Mouse (Mus musculus) NIH3T3 (cell line): ENCODE data around the gene Ccnd2.

ENCODE experiments used
- DNase-seq: peaks from one replicate; pipeline ENCODE4 v3.0.0-alpha.2; 2012; ENCODE audit warnings: low read depth

Gene Ccnd2

DNA sequence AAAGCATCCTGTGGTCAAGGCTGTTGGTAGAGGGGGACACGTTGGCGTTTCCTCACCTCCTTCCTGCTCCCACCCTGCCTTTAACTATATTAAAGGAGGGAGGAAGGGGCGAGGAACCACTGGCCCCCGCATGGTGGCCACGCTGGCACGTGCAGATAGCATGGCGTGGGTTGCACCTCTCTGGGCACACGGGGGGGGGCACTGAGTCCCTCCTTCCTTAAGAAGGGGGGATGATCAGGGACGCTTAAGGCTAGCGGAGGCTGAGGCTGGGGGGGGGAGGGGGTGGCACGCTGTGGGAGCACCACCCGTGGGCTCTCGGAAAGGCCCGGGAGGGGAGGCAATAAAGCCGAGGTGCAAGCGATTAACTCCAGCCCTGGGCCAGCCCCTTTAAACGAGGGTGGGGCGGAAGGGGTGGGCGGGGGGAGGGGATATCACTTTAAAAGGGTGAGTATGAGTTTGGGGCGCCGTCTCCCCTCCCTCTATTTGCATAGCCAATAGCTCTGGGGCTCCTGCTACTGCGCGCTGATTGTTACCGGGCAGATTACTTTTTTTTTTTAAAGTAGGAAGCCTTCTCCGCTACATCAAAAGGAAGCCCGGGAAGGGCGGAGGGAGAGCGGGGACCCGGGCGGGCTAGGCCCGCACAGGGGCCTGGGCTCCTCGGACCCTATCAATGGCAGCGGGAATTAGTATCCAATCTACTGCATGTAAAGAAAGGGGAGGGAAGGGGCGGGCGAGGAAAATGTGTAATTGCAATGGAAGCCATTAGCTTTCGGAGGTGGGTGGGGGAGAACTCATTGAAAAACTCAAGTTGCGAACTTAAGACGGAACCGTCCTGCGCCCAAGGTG, at the start of gene Ccnd2:
Gene Ccnd2, minus strand, starts transcription at position 88 of the 846 bp plus-strand sequence.
- peak; percentile 30 for DNase-seq

DNA sequence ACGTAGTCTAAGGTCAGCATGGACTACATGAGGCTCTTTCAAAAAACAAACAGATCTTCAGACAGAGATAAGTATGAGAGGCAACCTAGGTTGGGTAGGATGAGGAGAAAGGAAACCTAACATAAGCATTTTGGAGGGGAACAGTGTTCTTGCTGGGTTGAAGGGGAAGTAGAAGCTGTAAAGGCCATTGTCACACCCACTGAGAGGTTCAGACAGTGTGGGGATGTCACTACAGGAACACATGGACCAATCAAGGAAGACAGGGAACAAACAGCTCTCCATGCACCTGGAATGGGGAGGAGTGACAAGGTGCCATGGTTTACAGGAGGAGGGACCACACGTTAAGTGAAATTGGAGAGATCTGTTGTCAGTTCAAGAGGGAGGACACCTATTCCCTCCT, 45.0 kb upstream of the Ccnd2 start:
- no peak for DNase-seq

DNA sequence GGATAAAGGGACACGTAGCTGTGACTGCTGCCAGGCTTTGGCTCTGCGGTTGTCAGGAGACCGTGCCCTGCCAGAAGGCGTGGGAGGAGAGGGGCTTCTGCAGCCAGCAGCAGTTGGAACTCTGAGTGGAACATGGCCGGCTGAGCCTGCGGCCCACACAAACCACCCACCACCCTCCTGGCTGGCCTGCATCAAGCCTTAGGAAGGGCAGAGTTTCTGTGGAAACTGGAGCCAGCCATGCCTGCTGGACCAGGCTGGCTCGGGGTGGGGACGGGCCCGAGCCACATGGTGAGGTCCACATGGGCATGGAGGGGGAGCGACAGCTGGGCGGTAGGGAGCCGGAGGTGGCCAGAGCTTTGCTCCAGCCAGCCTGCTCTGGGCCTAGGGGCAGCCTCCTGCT, 29.3 kb upstream of the Ccnd2 start:
- no peak for DNase-seq

DNA sequence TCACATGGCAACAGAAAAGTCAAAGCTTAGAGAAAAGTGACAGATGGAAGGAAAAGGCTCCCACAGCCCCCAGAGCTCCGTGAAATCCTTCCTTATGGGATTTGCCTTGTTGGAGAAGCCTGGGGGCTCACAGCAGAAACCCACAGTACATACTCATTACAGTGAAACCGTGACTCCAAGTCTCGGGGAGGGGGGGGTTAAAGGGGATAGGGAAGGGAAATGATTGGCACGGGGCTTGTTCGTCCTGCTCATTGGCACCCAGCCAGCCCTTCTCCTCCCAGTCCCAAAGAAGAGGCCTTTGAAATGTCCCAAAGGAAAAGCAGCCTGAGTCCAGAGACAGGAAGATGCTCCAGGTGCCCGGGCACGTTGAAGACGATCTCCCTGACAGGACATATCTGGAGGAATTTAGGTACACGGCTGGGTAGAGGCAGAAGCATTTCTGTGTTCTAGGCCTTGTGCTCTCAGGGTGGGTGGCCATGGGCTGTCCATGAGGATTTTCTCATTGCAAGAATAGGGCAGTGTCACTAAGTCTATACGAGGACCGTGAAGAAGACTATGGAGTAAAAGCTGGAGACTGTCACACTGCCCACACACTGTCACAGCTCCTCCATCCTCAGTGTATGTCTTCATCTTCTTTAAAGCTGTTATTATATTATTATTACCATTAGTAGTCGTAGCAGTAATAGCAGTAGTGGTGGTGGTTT, 27.2 kb upstream of the Ccnd2 start:
- DNase-seq = no peak

DNA sequence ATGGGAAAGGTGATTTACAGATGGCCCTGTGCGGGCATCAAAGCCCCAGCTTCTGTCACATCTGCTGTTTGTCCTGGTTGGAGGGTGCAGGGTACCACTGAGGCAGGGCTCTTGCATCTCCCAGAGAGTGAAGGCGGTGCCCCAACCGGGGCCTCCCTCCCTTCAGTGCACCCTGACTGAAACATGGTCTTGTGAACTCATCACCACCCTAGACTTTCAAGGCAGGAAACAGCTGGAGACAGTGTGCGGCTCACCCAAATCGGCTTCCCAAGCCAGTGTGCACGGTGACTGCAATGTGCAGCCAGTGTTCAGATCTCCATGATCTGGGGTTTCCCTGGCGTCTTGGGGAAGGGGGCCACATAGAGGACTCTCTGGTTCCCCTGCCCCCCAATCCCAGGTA, 26.0 kb upstream of the Ccnd2 start:
- DNase-seq = no peak

DNA sequence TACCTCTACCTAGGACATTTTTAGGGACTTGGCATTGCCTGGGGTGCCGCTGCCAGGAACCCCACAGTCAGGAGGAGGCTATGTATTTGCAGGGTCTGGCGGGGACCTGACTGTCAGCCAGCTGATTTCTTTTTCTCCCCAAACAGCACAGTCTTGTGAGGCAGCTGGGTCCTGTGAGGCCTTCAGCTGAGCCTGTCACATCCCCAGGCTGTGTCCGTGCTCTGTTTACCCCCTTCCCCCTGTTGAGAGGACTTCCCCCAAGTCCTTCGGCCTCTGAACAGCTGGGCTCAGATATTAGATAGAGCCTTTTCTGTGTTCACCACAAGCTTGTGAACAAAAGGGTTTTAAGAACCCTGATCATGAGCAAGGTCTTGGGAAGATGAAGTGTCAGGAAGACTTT, 25.4 kb upstream of the Ccnd2 start:
- DNase-seq = no peak

DNA sequence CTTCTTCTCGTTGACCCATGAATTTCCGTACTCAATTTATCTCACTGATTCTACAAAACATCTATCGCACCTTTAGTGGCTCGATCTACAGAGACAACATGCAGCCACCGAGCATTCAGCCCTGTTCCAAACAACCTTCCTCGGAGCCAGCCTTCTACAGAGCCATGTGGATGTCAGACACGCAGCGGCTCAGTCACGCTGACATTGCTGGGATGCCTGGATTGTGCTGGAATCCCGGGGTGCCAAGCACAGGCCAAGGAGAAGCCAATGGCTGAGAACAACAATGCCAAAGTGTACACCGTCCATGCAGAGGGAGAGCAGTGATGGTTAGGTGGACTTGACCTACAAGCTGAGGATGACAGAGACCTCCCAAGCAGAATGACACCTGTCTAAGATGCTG, 20.5 kb upstream of the Ccnd2 start:
- no peak for DNase-seq

DNA sequence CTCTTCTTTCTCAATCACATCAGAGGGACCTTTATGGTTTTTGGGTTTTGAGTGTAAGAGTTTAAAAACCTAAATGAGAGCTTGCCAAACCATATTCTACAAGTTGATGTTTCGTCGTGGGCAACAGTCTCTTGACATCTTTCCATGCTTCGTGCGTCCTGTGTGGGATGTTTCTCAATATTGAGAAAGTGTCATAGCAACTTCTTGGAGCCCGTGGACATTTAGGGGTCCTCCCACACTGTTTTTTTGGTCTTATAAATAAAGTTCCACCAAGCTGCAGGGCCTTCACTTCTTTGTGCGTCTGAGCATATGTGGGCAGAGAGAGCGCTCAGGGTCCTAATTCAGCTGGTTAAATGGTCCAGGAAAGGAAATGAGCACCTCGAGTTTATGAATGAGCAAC, 18.7 kb upstream of the Ccnd2 start:
- no peak for DNase-seq

DNA sequence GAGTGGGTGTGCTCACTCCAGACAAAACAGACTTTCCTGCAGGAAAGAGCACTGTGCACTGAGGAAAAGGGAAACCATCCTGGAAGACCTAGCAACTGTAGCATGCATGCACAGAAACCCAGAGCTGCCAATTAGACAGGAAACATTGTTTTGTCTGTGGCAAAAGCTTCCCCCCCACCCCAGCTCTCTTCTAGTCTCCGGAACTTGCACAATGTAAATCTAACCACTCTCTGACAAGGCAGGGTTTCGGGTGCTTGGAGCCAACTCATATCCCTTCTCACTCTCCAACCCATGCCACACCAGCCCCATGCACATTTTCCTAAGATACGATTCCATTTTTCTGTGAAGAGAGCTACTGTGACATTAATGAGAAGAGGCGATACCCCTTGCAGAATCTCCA, 13.7 kb upstream of the Ccnd2 start:
- DNase-seq = no peak

DNA sequence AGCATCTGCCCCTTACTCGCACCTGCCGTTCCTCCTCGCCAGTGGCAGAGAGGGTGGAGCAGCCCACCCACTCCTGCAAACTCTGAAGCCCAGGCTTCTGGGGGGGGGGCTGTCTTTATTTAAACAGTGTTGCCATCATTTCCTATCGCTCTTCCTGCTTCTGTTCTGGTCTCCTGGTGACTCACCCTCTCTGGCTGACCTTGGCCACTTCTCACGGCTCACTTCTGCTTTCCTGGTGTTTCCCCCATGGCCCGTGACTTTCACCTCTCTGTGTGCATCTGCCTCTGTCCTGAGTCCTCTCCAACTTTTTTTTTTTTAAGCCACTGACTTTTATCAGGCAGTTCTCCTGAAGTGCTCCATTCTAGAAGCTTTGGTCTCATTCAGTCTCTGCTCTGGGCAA, 10.8 kb upstream of the Ccnd2 start:
- DNase-seq = no peak

DNA sequence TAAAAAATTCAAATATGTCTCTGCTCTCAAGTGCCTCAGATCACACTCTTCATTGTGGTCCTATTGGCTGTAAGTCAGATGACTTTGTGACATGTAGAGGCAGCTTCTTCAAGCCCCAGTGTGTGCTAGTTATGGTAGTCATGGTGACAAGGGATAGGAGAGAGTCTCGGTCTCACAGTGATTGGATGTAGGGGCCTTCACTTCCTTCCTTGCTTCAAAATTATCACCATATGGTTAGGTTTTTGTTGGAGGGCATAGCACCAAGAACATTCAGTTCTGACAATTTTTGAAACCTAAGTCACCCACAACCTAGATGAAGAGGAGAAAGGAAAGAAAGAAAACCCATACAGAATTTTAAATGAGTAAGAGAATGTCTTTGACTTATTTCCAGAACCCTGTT, 5.3 kb upstream of the Ccnd2 start:
- no peak for DNase-seq

DNA sequence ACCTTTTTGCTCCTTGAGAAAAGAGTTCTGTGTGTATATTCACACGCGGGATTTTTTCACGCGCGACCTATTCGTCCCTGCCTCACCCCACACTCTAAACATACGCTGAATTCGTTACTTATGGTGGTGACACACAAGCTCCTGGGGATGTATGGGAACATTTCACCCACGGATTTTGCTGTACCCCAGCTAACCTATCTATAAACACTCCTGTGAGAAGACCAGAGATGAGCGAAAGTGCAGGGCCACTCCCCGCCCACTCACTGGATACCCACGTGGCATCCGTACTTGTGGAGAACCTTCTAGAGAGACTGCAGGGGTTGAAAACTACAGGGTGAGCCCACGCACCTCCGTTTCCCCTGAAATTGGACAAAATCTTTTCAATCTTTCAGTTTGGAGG, 3.5 kb upstream of the Ccnd2 start:
- no peak for DNase-seq

DNA sequence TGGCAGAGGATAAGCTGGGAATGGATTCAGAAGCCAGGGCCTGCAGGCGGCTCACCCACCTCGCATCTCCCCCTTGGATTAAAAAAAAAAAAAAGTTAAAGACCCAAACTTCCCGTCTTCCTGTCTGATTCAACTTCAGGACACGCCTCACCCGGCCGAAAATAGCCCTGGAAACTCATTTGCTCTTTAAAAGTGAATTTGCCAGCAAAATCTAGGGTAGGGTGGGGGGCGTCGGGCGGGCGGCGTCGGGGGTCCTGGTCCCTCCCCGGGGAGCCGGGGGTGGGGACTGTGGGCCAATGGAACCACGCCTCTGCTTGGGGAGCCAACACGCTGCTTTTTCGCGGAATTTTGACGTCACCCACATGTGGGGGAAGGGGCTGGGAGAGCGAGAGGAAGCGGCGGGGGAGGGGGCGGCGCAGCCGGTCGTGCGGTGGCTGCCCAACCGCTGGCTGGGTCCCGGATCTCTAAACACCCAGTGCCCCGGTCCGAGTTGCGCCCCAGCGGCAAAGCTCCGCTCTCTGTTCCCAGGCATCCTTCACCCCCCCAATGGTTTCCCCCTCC, 2.8 kb upstream of the Ccnd2 start:
- DNase-seq = peak; percentile 50

DNA sequence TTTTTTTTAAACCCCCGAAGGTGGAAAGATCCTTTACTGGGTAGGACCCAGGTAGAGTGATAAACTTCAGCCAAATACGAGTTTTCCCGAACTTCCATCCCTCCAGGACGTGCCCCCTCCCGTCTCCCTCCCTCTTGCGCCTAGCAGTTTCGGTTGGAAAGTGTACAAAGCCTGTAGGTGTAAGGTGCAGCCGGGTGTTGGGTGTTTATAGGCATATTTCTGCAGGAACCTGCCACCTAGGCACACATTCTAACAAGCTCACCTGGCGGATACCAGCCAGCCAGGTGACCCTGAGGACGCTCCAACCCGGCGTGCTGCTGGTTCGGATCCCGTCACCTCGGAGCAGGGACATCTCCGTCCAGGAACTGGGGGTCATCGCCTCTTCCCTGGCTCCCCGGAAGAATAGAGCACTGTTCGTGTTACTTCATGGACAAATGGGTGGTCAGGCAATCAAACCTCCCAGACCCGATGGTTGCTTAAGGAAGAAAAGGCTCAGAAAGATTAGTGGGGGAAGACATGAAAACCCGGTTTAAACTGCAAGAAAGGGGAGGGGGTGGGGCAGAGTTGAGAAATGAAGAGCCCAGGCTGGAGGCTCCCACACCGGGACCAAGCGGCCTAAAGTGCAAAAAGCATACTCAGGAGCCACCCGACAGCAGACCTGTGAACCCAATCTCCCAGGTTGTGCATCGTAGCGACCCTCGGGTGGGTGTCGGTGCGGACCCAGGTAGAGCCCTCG, 2.1 kb upstream of the Ccnd2 start:
- DNase-seq = peak; percentile 29

DNA sequence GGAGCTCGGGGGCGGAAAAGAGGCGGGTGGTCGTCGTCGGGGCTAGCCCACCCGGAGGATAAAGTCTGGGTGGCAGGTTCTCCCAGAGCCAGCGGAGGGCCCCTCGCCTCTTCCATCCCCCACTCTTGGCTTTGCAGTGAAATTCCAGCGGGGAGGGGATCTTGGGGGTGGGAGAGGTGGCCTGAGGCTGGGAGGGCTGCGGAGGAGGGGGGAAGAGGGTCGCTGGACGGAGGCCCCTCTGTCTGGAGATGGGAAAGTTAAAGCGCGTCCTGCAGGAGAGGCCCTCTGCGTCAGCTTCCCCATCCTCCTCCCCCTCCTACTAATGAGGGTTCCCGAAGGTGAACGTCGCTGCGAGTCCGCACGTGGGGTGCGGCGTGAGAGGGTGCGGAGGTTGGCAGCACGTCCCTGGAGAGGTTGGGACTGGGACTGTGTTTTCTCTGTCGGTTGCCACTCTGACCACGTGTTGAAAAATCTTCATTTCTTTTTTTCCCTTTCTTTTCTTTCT, 1.4 kb upstream of the Ccnd2 start:
- no peak for DNase-seq

DNA sequence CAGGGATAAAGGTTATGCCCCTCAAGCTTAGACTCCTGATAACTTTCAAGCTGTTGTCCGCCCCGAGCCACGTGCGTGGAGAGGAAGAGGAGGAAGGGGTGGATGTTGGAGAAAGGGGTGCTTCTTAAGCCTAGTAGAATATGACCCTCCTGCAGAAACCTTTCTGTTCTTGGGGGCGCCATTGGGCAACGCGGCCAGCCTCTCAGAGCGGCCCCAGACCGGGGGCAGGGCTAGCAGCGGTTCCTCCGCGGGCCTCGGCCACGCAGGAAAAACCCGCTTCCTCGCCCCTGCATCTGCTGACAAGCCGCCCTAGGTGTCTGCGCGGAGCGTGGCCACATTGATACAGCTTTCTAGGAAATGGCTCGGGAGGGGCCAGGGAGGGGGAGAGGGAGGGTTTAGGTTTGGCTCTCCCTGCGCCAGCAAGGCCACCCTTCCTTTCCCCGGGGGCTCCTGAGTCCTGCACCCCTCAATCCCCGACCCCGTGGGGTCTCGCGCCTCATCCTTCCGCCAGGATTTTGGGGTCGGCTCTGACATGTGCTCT, 358 bp downstream of the Ccnd2 start:
- peak; percentile 21 for DNase-seq

DNA sequence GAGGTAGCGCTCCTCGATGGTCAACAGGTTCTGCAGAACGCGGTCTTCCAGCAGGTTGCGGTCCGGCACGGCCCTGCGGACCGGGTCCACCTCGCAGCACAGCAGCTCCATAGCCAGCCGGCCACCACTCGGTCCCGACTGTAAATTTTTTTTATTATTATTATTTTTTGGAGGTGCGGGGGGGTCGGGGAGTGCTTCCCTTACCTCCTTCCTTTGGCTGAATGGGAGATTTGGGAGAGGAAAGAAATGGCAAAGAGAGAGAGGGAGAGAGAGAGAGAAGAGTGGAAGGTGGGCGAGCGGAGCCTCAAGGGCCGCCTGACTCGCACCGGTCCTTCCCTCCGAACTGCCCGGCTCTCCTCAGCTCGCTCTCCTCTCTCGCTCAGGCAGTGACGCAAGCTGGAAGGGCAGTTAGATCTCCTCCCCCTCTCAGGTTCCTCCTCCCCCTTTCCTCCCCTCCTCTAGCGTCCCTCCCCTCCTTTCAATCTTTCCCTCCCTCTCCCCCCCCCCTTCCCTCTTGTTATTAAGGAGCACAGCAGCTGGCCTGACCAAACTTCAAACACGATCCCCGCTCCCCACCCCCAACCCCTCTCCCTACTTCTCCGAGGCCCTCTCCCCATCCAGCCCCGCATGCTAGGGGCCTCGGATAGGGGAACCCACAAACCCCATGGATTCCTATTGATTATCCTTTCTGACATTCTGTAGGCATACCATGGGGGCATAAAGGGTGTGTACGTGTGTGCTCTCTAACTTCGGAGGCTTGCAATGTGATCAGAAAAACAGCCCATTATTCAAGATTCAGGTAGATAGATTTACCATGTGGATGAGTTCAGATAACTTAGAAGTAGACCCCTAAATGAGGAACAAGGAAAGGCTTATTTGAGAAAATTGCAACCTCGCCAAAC, 1.1 kb downstream of the Ccnd2 start:
- peak; percentile 94 for DNase-seq

DNA sequence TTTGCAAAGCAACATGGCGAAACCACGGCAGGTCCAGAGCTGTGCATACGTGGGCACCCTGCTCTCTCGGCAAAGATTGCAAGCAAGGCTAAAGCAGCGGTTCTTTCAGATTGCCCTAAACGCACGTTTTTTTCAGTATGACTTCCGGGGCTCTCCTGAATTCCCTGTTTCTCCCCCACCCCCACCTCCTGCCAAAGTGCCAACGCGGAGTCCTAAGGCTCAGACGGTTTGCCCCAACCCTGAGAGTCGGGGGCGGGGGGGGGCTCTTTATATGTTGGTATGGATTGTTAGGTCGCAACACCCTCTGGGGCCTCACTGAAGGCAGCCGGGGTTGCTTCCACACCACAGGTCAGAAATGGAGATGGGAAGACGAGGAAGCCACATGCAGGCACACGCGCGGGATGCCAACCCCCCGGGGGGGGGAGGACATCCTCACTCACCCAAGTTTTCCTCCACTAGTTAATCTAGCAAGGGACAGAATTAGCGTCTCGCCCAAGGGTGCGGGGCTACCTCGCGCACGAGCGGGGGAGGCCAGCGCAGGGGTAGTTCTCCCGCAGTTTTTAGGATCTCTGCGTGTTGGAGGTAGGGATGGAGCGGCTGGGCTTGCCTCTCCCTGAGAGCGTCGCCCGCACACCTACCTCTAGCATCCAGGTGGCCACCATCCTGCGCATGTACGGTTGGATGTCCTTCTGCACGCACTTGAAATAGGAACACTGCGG, 1.9 kb downstream of the Ccnd2 start:
- peak; percentile 76 for DNase-seq

DNA sequence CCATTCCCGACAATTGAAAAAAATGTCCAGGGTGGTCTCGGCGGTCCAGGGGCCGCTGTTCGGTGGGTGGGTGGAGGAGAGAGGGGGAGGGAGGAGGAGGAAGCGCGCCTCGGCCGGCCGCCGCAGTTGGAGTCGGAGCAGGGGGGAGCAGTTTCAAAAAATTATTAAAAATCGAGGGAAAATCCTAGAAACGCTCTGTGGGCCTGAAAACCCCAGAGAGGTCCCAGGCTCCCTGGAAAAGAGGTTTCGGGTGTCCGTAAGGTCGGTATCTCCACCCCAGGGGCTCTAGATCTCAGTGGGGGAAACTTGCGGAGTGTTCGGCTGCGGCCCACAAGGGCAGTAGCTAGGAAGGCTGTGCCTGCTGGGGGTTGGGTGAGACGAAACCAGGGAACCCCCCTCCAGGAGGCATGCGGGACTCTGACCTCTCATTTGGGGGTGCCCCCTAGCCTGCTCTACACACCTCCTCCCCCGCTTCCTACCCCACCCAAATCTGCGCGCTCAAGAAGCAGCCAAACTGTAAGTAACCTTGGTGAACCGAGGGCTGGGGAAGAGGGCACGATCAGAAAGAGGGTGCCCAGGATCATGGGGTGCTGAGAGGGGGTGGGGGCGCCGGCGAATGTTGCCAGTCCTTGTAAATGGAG, 2.6 kb downstream of the Ccnd2 start:
- DNase-seq = peak; percentile 57
